Mouse (Mus musculus) layer of hippocampus, postnatal 10 days (tissue): ENCODE measurements at regions not wholly inside any gene's neighbourhood (a gene's known extent, or its start where the extent isn't known, plus 50 kb on each side); places are given as distances from the start of the nearest gene placed in this dataset.

ENCODE experiments used
- DNase-seq, 2 experiments: peaks; one replicate each; pipeline ENCODE4 v3.0.0; 2021; ENCODE audit warnings: low spot score in 2 of 2

- DNase-seq, result no peak
These were observed 117.7 kb downstream of the Pah start for GRCm38 (mm10) chr10:87639339-87639738.

GRCm38 (mm10) chr10:87649091-87649490, 127.5 kb downstream of the Pah start:
- peak; percentile 51 to 64 for DNase-seq

GRCm38 (mm10) chr10:87652139-87652740, 130.6 kb downstream of the Pah start:
- DNase-seq, result no peak

GRCm38 (mm10) chr10:87654112-87654511, 132.5 kb downstream of the Pah start:
- DNase-seq, result no peak

GRCm38 (mm10) chr10:87666020-87666718, 144.6 kb downstream of the Pah start:
- DNase-seq, result no peak

GRCm38 (mm10) chr10:87666719-87667387, 145.3 kb downstream of the Pah start:
- DNase-seq, result peak in 1 of 2 experiments; percentile 10

GRCm38 (mm10) chr10:87667651-87668140, 146.1 kb downstream of the Pah start:
- DNase-seq, result no peak

- no peak for DNase-seq
These were observed 153.3 kb downstream of the Pah start for GRCm38 (mm10) chr10:87674740-87675420.

- DNase-seq, result no peak
These were observed 154.6 kb downstream of the Pah start for GRCm38 (mm10) chr10:87676041-87676672.

- no peak for DNase-seq
These were observed 157.4 kb downstream of the Pah start for GRCm38 (mm10) chr10:87678984-87679383.

- DNase-seq, result no peak
These were observed 164.7 kb downstream of the Pah start for GRCm38 (mm10) chr10:87686311-87686710.

GRCm38 (mm10) chr10:87686785-87687184, 165.2 kb downstream of the Pah start:
- DNase-seq, result no peak

- DNase-seq, result no peak
These were observed 166.2 kb downstream of the Pah start for GRCm38 (mm10) chr10:87687844-87688243.

GRCm38 (mm10) chr10:87690831-87691230, 167.2 kb upstream of the Igf1 start:
- DNase-seq, result peak in 1 of 2 experiments; percentile 23

- DNase-seq, result no peak
These were observed 161.6 kb upstream of the Igf1 start for GRCm38 (mm10) chr10:87696485-87696884.

GRCm38 (mm10) chr10:87711209-87711608, 146.9 kb upstream of the Igf1 start:
- no peak for DNase-seq

GRCm38 (mm10) chr10:87711798-87712197, 146.3 kb upstream of the Igf1 start:
- no peak for DNase-seq

GRCm38 (mm10) chr10:87715874-87716600, 142.0 kb upstream of the Igf1 start:
- no peak for DNase-seq

GRCm38 (mm10) chr10:87717156-87717555, 140.9 kb upstream of the Igf1 start:
- DNase-seq, result no peak

- no peak for DNase-seq
These were observed 139.6 kb upstream of the Igf1 start for GRCm38 (mm10) chr10:87718491-87718890.
